8 mouse cellular contexts compared by ENCODE assay signal in the genomic region with DNA sequence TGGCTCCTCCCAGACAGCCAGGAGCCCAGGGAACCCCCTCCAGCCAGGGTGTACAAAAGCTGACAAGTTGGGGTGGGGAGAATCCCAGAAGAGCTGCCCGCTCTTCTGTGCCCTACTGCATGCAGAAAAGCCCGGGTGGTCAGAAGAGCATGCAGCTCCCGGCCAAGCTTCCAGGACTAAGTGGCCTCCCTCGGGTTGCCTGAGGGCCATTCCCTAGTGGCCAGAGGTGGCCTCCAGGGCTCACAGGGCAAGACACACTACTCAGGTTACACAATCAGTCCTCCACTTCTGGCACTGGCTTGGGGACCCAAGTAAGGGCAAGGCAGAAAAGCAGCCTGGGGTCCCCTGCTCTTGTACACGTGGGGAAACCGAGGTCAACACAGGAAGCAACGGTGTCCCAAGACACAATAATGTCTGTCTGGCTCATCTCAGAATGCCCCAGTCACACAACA. TPM values are rescaled to one million over a fixed set of nuclear protein-coding genes. Genes with fewer than 3 reads are reported as not detected.
DNase-seq lines count a peak whose midpoint lies in the region; ATAC-seq and TF ChIP-seq lines count a peak whose summit lies in the region.

No protein-coding gene starts in this region.

- no peak for ATAC-seq in intestine, postnatal 0 days
- no peak for ATAC-seq in neural tube, embryonic 13.5 days (ENCODE audit: low read depth)
- no peak for ATAC-seq in inflammation-experienced regulatory T-cells, adult 6 months

- no peaks in the 10 kb centered on the region for H3K9me3 ChIP-seq in forebrain, embryonic 10.5 days
- H3K9me3 ChIP-seq in intestine, postnatal 0 days (ENCODE audit: control insufficient read depth) = no peaks in the 10 kb centered on the region
- no peaks in the 10 kb centered on the region for H3K9me3 ChIP-seq in neural tube, embryonic 13.5 days

- DNase-seq in left cerebral cortex, postnatal 4 days = peak; percentile 27
- DNase-seq in left cerebral cortex, postnatal 36 days (ENCODE audit: low spot score in 2 of 2) = no peak
- DNase-seq in forebrain, embryonic 10.5 days (ENCODE audit: extremely low spot score, low spot score) = peak; percentile 44
- DNase-seq in cerebellum, postnatal 4 days (ENCODE audit: low spot score in 2 of 2) = no peak
- DNase-seq in adipocyte (ENCODE audit: low spot score) = no peak

- H3K27me3 ChIP-seq in forebrain, embryonic 10.5 days (ENCODE audit: poor library complexity, severe bottlenecking) = peaks cover 14% of the 10 kb centered on the region
- peaks cover 9% of the 10 kb centered on the region; the same call in 1 of the 2 replicates for H3K27me3 ChIP-seq in intestine, postnatal 0 days (replicated peaks; ENCODE audit: control insufficient read depth, insufficient read depth, low read length)
- H3K27me3 ChIP-seq in neural tube, embryonic 13.5 days = no peaks in the 10 kb centered on the region

- peak overlapping the region; percentile 58 for H3K27ac ChIP-seq in forebrain, embryonic 10.5 days
- H3K27ac ChIP-seq in intestine, postnatal 0 days (ENCODE audit: low read depth, low read length) = no peak overlapping the region
- peak overlapping the region; percentile 77; the same call in 1 of the 2 replicates for H3K27ac ChIP-seq in neural tube, embryonic 13.5 days (replicated peaks)

- no peak for TF ChIP-seq CTCF in intestine, postnatal 0 days (IDR thresholded peaks at IDR 0.05; ENCODE audit: low read depth)

- H3K4me3 ChIP-seq in forebrain, embryonic 10.5 days = peak overlapping the region; percentile 79
- no peak overlapping the region for H3K4me3 ChIP-seq in intestine, postnatal 0 days (ENCODE audit: low read depth, low read length)
- peak overlapping the region; percentile 68 for H3K4me3 ChIP-seq in neural tube, embryonic 13.5 days

- peaks cover 78% of the 10 kb centered on the region for H3K4me1 ChIP-seq in forebrain, embryonic 10.5 days
- H3K4me1 ChIP-seq in intestine, postnatal 0 days (replicated peaks; ENCODE audit: control insufficient read depth, insufficient read depth, low read length) = no peaks in the 10 kb centered on the region; the same call in 1 of the 2 replicates
- peaks cover 70% of the 10 kb centered on the region for H3K4me1 ChIP-seq in neural tube, embryonic 13.5 days (replicated peaks)

- H3K4me2 ChIP-seq in intestine, postnatal 0 days (replicated peaks; ENCODE audit: low read depth) = peak overlapping the region; percentile 97
- H3K4me2 ChIP-seq in neural tube, embryonic 13.5 days = peak overlapping the region; percentile 76

- intact Hi-C loops in left cerebral cortex, postnatal 4 days (cut with DNase I) = loop anchor here (5.0 kb wide), 1 partner anchor 119 kb away; no protein-coding TSS in a partner anchor
- intact Hi-C loops in left cerebral cortex, postnatal 36 days (cut with DNase I) = loop anchor here (5.0 kb wide), 2 partner anchors 71 to 74 kb away; no protein-coding TSS in a partner anchor

- WGBS in forebrain, embryonic 10.5 days = 18% methylated on average over 7 of the region's 7 CpGs
- 60% methylated on average over 7 of the region's 7 CpGs for WGBS in intestine, postnatal 0 days
- WGBS in neural tube, embryonic 13.5 days = 11% methylated on average over 7 of the region's 7 CpGs

- H3K9ac ChIP-seq in intestine, postnatal 0 days (ENCODE audit: low read depth, low read length) = no peak overlapping the region
- peak overlapping the region; percentile 80 for H3K9ac ChIP-seq in neural tube, embryonic 13.5 days

- H3K36me3 ChIP-seq in forebrain, embryonic 10.5 days (replicated peaks) = peaks cover 8% of the 10 kb centered on the region; the same call in 1 of the 2 replicates
- H3K36me3 ChIP-seq in intestine, postnatal 0 days (ENCODE audit: control insufficient read depth, insufficient read depth) = no peaks in the 10 kb centered on the region
- no peaks in the 10 kb centered on the region for H3K36me3 ChIP-seq in neural tube, embryonic 13.5 days

RNA-seq across cellular contexts. Expression of gene Prex1, which starts 1.9 kb away (rescaled TPM):
- 10 to 100 TPM; 56.7 to 56.9 TPM for total RNA-seq in left cerebral cortex, postnatal 4 days (2021)
- 100 to 1,000 TPM; 104 to 114 TPM for total RNA-seq in left cerebral cortex, postnatal 36 days (2021)
- 24.3 and 25.5 TPM in 2 replicates for polyA plus RNA-seq in forebrain, embryonic 10.5 days (2016; fragmentation: Nextera tagmentation; extraction: Ambion mirVana)
- polyA plus RNA-seq in intestine, postnatal 0 days (2015; fragmentation: Nextera tagmentation; extraction: Ambion mirVana) = 4.0 TPM in 2 replicates
- 28.5 and 29.3 TPM in 2 replicates for polyA plus RNA-seq in neural tube, embryonic 13.5 days (2015; fragmentation: Nextera tagmentation; extraction: Ambion mirVana)
- polyA plus RNA-seq in inflammation-experienced regulatory T-cells, adult 6 months (2017; shearing (Covaris generic)) = 10 to 100 TPM; 31.3 to 54.8 (median 31.8) TPM

Comparison
In these comparisons a context has a peak if more than half of its experiments do, and no peak if none do; other contexts are left out.
1. DNase-seq: peak in left cerebral cortex, postnatal 4 days (single experiment) and forebrain, embryonic 10.5 days (single experiment); none in left cerebral cortex, postnatal 36 days (0 of 2), cerebellum, postnatal 4 days (0 of 2) and adipocyte (single experiment).